Mouse (Mus musculus): Measurements from ENCODE around the gene Ascc2.
"Not testable (repeated sequence)": the region's sequence is repeated elsewhere in the genome, so short reads cannot be mapped to it uniquely, and the experiment has no call there.

The Ascc2 gene

DNA sequence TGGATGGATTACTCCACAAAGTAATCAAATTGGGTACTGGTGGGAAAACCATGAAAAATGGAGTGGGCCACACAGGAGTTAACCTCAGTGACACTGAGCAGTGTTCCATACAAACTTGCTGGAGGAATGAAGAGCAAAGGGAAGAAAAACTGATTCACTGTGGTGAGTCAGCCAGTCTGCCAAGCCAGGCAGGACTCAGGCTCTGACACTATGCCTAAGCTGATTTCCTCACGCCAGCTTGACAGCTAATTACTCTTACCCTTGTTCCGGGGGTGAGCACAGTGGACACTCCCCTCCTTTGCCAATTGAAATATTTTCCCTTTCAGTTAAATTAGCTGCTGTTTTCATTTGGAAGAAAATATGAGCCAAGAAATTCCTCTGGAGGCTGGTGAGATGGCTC lies 4.1 kb upstream of the Ascc2 start:
- DNase-seq (ENCODE audit: low spot score), result peak; percentile 53

DNA sequence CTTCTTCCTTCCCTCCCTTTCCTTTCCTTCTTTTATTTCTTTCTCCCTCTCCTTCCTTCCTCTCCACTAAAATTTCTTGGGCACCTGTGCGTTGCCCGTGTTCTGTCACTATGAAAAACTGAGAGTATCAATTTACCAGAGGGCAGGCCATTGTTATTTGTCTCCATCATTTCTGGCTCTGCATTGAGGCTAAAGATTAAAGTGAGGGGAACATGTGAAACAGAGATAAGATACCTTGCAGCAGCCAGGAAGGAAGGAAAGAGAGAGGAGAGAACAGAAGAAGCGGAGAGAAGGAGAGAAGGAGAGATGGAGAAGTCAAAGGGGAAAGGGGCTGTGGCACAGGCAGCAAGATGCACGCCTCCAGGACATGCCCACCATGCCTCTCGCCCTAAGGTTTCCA lies 3.2 kb upstream of the Ascc2 start:
- DNase-seq (ENCODE audit: low spot score), result no peak

DNA sequence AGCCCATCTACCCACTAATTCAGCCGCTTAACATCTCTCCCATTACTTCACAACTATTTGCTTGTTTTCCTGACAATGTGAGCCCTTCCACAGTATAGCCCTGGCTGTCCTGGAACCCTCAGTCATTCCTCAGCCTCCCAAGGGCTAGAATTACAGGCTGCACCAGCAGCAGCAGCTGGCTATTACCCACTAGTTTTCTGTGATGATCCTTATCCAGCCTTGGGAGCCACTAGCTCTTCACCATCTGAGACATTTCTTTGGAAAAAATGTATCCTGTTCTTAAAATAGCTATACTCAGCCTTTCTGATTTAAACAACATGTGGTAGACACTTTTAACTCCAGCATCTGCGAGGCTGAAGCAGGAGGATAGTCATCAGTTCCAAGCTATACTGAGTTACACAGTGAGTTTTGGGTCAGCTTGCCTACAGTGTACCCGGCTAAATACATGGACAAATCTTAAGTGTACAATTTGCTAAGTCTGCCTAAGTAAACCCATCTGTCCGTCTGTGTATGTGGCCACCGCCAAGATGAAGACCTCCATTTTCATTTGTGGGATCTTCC lies 685 bp upstream of the Ascc2 start:
- DNase-seq (ENCODE audit: low spot score), result no peak

DNA sequence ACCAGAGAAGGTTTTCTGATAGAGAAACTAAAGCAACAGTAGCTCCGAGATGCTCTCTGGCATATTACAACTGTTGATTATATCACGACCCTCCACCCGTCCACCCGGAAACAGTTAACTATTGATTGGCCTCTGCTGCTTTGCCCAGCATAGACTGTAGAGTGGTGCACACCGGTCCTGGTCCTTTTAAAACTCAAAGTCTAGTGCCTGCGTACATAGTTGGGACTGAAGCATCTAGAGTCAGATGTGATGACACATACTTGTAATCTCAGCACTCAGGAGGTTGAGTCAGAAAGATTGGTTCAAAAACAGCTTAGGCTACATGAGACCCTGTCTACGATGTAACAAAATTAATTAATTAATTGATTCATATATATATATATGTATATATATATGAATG lies 714 bp downstream of the Ascc2 start:
- no peak for DNase-seq (ENCODE audit: low spot score)

DNA sequence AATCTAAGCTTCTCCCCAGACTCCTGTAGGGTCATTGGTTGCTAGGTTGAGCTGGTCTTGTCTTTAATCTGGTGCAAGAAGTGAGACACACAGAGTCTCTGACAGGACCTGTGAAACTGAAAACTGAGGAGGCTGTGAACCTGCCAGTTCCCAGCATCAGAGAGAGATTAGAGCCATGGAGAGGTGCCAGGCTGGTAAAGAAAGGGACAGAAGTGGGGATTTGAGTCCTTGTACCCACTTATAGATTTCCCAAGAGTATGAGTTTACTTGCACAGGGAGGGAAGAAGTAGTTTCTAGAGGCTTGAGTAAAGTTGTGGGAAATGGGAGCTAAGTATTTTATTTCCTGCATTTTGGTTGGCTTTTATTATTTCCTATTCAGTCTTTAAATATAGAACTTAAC lies 3.6 kb downstream of the Ascc2 start:
- DNase-seq (ENCODE audit: low spot score), result no peak

DNA sequence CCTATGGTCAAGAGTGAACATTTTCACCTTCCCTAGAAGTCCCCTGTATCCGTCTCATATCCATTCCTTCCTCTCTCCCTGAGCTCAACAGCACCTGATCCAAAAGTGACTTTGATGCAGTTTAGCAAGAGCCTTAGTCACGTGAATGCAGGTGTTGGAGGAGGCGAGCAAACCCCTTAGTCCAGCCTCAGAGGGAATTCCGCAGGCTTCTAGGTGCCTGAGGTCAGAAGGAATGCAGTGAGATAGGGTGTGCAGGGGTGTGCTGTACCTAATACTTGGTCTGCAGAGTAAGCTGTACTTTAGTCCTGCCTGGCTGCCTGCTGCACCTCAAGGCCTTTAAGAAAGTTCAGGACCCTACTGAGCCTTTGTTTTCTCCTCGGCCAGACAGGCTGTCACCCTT lies 6.2 kb downstream of the Ascc2 start:
- DNase-seq (ENCODE audit: low spot score), result no peak

DNA sequence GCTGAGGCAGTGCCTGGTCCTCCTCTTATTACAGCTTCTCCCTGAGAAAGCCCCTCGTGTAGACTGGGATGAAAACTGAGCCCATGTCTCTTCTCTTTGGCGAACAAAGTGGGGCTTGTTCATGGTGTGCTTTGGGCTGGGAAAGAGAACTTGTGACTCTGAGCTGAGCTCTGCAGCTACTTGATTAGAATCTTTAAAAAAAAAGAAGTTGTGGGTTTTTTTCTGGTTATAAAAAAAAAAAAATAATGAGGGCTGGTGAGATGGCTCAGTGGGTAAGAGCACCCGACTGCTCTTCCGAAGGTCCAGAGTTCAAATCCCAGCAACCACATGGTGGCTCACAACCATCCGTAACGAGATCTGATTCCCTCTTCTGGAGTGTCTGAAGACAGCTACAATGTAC lies 7.6 kb downstream of the Ascc2 start:
- not testable (repeated sequence) for DNase-seq (ENCODE audit: low spot score)

DNA sequence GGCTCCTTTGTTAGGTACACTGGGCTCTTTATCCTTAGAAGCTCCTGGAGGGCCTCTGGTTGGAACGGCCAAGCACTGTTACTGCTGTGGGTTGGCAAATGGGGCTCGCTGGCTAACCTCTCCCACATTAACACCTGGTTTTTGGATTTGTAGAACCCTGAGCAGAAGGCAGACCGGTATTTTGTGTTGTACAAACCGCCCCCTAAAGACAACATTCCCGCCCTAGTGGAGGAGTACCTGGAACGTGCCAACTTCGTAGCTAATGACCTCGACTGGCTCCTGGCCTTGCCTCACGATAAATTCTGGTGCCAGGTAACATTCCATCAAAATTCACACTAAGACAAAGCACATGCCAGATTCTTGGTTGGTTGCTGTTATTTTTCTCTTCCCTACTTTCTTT lies 8.9 kb downstream of the Ascc2 start:
- no peak for DNase-seq (ENCODE audit: low spot score)

DNA sequence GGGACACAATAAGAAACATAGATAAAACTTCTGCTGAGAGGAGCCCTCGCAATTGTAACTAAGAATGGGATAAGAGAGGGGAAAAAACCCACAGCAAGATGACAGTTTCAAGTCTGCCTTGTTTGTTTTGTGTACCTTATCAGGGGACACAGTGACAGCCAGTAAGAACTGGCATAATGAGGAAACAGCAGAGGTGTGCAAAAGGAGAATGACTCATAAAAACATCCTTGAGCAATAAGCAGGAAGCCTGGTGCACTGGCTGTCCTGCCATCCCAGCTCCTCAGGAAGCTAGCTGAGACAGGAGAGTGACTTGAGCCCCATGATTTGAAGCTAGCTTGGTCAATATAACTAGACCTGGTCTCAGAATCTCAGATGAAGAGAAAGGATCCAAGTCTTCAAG lies 22.3 kb downstream of the Ascc2 start:
- no peak for DNase-seq (ENCODE audit: low spot score)

DNA sequence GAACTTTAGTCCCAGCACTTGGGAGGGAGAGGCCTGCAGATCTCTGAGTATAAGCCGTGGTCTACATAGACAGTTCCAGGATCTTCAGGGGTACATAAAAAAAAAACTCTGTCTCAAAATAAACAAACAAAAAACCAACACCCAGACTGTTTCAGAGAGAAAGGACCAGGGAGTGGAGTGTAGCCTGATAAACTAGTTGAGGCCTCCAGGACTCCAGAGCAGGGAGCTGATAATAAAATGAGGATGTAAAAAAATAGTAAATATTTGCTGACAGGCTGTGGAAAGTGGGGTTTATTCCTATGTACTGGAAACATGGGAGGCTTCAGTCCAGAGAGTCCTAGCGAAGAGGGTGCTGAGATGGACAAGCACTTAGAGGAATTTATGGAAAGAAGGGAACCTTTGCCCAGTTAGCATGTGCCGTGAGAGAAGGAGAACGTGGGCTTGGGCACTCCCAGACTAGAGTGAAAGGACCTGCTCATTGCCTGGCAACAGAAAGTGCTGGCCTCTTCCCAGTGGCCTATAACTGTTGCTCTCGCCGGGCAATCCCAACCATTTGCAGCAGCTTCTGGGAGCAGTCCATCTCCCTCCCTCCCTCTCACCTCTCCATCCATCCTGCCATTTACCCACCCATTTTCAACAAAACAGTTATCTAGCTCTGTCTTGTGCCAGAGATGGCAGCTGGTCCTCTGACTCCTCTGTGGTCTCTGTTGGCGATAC lies 22.9 kb downstream of the Ascc2 start:
- DNase-seq (ENCODE audit: low spot score), result no peak

DNA sequence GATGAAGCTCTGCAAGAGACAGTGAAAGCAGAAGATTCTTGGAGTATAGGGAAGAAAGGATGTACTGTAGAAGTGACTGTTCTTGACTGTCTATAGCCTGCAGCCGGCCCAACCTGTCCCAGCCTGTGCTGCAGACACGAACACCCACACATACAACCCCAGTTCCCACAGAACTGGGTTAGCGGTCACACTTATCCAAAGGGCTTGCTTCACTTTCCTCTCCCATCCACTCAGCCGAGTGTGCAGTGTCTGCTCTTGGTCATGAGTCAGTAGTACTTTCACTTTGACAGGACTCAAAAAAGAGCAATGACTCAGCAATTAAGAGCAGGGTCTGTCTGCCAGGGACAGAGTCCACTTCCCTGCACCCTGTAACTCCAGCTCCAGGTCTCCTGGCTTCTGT lies 23.8 kb downstream of the Ascc2 start:
- peak; percentile 18 for DNase-seq (ENCODE audit: low spot score)

DNA sequence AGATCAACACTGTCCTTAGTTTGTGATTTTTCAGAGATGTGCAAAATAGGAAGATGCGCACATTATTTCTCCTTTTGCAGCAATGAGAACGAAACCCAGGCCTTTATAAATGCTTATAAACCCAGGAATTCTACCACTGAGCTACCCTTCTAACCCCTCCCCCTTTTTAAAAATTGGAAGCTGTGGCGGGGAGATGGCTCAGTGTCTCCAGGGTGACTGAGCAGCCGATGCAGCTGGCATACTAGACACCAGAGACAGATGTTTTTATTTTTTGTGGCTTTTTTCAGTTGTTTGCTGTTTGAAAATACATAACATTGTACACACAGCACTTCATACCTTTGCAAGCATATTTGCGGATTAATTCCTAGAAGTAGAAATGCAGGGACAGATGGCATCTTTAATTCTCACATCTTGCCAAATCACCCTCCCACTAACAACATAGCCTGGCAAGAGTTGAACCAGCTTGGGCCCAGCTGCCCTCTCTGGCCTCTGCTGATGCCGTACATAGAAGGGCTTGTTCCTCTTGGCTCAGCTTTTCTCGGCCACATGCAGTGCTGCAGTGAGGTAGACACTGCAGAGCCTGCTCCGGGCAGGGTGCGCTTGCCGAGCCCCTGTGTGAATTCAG lies 24.4 kb downstream of the Ascc2 start:
- no peak for DNase-seq (ENCODE audit: low spot score)

DNA sequence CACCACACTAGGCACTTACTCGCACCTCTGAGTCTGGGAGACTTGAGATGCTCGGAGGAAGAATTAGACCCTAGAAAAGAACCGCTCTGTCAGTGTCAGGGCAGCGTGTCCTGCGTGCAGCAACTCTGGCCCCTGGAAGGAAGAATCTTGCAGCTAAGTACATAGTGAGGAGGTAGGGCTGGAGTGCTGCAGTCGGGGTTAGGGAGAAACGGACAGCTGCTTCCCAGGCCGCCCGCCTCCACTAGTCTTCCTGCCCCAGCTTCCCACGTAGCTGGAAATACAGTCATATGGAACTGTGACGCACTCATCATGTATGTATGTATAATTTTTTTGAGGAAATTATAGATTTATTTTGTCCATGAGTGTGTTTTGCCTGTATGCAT lies 24.9 kb downstream of the Ascc2 start:
- no peak for DNase-seq (ENCODE audit: low spot score)

DNA sequence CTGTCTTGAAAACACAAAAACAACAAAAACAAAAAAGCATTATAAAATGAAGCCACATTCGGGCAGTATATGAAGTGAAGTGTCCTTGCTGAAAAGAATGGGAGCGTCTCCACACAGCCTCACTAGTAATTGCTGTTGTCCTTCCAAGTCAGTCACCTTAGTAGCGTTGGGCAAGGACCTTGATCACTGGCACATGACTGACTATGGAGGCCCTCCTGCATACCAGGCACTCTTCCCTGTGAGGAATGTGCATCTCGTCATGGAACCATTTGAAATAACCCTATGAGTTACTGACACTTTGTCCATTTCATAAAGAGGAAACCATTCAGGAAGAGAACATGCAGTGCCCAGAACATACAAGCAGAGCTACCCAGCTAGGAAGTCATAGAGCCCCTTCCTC lies 34.2 kb downstream of the Ascc2 start:
- no peak for DNase-seq (ENCODE audit: low spot score)

DNA sequence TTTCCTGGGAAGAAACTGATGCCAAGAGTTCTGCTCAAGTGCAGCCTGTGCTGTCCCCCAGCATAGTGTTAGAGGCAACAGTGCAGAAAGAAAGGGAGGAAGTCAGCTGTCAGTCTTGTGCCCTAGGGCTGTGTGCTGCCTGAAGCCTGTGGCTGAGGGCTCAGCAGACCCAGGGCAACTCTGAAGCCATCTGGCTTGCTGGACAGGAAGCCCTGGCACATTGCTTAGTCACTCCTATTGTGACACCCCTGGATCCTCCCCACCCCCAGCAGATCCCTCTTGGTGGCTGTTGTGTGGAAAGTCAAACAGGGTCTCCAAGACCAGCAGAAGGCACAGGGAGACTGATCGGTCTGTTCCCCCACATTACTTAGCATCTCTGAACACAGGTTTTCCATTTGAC lies 37.0 kb downstream of the Ascc2 start:
- DNase-seq (ENCODE audit: low spot score), result peak; percentile 60

DNA sequence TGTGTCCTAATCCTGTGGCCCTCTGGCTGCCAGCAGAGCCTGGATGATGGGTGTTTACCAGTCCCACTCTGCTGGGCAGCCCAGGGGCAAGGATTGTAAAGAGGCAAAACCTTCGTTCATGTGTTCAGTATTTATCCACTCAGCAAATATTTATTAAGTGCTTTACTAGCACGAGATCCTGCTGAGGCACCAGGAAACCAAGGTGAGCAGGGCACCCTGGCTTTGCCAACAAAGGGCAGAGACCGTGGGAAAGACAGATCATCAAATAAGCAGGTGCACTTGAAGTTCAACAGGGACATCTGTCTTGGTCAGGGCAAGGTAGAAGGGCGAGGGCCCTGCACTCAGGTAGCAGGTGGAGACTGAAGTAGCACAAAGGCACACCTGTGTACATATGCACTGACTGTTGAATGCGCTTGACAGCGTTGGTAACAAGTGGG lies 37.6 kb downstream of the Ascc2 start:
- DNase-seq (ENCODE audit: low spot score), result peak; percentile 59

DNA sequence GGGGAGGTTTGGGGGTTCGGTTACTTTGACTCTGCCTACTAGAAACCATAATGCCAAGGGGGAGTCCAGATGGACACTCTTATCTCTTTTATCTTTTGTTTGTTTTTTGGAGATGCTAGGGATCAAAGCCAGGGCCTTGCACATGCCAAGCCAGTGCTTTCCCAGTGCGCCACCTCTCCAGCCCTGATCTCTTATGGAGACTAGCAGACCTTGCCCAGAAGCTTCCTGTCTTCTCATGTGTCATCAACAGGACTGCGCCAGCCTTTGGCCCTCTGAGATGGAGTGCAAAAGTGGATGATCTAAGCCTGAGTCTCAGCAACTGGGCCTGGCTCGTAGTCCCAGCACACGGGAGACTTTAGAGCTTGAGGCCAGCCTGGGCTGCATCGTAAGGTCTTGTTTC lies 38.1 kb downstream of the Ascc2 start:
- DNase-seq (ENCODE audit: low spot score), result no peak

DNA sequence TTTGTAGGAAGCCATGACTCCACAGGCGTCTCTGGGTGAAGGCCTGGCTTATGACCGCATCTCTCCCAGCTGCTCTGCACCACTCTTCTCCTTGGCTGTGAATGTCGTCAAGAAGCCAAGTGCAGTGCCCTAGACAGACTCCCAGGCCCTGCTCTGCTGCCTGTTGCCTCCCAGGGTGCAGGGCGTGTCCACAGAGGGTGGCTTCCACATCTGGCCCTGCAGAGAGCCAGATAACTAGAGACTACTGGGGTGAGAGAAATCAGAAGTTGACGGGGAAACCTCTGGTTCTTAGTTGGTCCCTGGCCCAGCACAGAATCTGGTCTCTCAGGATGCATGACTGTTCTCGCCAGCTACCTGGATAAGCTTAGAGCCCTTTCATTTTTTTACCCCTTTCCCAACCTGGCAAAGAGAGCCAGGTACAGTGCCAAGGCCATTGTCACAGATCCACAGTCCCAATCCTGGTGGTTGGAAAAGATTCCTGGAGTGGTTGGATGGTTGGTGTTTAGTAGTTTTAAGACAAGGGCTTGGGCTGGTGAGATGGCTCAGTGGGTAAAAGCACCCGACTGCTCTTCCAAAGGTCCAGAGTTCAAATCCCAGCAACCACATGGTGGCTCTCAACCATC lies 39.8 kb downstream of the Ascc2 start:
- DNase-seq (ENCODE audit: low spot score), result no peak

DNA sequence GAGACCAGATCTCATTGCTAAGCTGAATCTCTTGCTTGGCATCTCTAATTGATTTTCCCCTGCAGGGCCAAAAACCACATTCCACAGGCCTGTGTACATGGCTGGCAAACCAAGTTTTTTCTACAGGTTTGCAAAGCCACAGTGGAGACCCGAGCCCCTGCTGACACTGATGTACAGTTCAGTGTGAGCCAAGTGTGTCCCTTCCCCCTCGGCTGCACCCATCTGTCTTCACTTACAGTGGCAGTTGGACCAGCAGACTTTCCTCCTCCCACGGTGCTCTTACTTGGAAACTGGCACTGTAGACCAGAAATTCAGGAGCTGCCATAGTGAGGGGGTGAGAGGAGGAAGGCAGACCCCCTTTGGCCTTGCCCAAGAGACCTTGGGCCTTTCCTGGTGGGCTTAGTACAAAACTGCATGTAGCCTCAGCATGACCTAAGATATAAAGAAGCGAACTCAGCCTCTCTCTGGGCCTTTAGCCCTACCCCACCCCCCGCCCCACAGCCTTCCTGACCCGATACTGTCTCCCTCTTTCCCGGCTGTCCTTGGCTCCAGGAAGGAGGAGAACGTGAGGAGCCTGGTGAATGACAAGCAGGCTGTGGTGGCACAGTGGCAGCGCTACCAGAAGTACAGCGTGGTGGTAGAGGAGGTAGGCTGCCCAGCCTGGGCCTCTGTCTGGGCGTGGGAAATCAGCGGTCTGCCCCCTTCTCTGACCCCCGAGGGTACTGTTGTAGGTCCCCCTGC lies 41.3 kb downstream of the Ascc2 start:
- no peak for DNase-seq (ENCODE audit: low spot score)

DNA sequence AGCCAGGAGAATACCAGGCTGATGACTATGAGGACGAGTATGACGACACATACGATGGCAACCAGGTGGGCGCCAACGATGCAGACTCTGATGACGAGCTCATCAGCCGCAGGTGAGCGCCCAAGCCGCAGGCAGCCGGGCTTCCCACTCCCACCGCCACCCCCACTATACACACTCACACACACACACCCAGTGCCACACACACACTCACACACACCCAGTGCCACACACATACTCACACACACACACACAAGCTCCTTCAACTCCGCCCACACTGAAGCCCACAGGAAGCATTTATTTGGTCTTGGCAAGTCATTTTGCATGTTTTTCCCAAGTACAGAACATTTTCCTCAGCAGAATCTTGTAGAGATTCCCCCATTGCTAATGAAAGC lies 41.9 kb downstream of the Ascc2 start:
- DNase-seq (ENCODE audit: low spot score), result no peak

DNA sequence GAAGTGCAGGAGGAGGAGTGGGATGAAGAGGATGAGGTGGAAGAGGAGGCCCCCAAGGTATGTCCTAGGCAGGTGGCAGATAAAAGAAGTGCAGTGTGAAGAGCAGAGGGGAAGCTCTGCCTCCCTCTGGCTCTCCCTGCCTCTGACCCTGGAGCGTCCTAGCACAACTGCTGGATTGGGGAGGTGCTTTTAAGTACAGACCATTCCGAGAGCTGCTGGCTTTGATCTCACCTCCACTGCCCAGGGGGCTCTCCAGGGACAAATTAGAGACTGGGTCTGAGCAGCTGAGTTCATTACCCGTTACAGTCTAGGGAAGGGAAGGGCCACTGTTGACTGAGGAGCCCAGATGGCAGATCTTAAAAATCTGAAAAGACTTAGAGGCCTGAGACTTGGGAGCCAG lies 42.6 kb downstream of the Ascc2 start:
- no peak for DNase-seq (ENCODE audit: low spot score)

DNA sequence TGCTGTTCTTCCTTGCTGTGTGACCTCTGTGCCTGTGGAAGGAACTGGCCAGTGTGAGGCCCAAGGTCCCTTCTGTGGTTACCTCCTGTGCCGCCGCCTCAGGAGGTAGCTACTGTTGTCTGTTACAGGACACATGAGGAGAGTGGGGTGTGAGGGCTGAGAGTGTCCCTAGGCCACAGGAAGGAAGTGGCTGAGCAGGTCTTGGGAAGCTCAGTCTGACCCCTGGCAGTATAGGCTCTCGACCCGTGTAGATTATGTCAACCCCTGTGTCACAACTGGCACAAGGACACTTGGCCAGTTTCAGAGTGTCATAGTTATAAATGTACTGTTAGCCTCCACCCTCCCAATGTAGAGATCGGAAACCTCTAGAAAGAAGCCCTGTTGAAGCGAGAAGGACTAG lies 46.0 kb downstream of the Ascc2 start:
- no peak for DNase-seq (ENCODE audit: low spot score)

DNA sequence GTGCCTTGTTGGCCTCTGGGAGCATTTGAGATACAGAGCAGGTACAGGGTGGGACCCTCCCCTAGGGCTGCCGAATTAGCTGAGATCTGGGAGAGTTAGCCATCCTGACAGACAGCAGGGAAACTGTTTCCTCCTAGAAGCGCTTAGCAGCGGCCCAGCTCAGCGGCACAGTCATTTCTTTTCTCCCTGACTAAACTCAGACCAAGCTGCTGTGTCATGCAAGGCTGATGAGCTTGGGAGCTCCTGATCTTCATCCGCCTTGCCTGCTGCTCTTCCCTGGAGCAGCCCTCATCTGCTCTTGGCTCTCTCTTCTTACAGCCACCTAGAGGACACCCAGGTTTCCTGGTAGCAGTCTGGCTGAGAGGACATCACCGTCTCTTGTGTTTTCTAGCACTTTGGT lies 46.6 kb downstream of the Ascc2 start:
- DNase-seq (ENCODE audit: low spot score), result no peak
